Mouse (Mus musculus): ENCODE data around the gene Evl.
"Not testable (repeated sequence)": the region's sequence is repeated elsewhere in the genome, so short reads cannot be mapped to it uniquely, and the experiment has no call there.

Evl gene

DNA sequence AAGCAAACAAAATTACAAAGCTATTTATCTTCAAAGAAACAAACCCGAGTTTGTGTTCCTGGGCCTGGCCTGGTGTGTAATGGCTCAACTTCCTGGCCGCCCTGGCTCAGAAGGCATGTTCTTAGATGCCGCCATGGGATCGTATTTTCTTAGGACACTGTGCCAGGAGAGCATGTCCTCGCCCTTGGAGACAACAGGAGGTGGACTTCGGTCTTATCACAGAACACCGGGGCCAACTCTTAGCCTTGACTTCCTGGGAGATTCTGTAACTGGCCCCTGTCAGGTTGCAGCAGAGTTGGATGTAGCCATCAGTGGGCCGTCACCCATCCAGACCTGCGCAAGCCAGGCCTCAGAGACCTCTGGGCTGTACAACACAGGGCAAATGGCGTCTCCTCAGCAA, 145.1 kb downstream of the Evl start:
- DNase-seq (ENCODE audit: low spot score), result no peak

DNA sequence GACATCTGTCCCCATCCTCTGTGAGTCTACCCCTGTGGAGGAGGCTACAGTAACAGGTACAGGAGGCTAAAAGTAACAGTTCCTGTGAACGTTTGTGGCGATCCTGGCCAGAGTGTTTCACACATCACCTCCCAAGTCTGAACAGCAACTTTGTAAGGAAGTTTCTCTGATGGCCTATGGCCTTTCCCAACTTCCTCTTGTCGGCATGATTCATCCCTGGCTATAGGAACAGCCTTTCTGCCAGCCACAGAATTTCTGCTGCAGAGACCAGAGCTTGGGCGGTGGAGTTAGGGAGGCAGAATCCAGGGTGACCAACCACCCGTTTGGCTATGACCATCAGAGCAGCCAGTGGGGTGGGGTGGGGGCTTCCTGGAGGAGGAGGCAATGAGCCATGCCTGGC, 145.5 kb downstream of the Evl start:
- no peak for DNase-seq (ENCODE audit: low spot score)

DNA sequence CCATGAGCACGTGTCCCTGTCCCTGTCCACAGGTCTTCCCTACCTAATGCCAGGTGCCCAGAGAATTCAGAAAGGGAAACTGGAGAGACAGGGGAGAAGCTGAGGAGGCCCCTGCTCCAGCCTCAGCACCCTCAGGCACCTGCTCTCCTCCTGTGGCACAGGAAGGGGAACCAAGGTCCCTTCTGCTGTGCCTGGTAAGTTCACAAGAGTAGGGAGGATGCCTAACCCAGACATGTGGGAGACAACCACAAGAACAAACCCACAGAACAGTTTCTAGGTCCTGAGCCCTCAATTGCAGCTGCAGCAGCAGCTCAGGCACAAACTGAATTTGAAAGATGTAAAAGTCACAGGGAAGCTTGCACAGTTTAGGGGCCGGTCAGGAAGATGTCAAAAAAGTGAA, 146.7 kb downstream of the Evl start:
- no peak for DNase-seq (ENCODE audit: low spot score)

GRCm38 (mm10) chr12:108702185-108702584, 147.7 kb downstream of the Evl start, which contains the start of gene Degs2:
Gene Degs2, minus strand, starts transcription at chr12:108702315.
- peak; percentile 38 for DNase-seq (ENCODE audit: low spot score)

GRCm38 (mm10) chr12:108705486-108705885, 151.0 kb downstream of the Evl start:
- no peak for DNase-seq (ENCODE audit: low spot score)

- no peak for DNase-seq (ENCODE audit: low spot score)
These were observed 151.6 kb downstream of the Evl start for GRCm38 (mm10) chr12:108706129-108706528.

DNA sequence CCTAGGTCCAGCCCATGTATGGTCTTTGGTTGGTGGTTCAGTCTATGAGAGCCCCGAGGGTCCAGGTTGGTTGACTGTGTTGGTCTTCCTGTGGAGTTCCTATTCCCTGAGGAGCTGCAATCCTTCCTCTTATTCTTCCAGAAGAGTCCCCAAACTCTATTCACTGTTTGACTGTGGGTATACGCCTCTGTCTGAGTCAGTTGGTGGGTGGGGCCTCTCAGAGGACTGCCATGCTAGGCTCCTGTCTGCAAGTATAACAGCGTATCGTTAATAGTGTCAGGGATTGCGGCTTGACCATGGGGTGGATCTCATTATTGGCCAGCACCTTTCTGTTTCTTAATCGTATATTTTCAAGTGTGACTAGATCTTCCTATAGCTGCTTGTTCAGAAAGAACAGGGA, 154.9 kb downstream of the Evl start:
- no peak for DNase-seq (ENCODE audit: low spot score)

GRCm38 (mm10) chr12:108709964-108710765, 155.6 kb downstream of the Evl start:
- DNase-seq (ENCODE audit: low spot score), result no peak

- no peak for DNase-seq (ENCODE audit: low spot score)
These were observed 156.5 kb downstream of the Evl start for GRCm38 (mm10) chr12:108710861-108711615.

DNA sequence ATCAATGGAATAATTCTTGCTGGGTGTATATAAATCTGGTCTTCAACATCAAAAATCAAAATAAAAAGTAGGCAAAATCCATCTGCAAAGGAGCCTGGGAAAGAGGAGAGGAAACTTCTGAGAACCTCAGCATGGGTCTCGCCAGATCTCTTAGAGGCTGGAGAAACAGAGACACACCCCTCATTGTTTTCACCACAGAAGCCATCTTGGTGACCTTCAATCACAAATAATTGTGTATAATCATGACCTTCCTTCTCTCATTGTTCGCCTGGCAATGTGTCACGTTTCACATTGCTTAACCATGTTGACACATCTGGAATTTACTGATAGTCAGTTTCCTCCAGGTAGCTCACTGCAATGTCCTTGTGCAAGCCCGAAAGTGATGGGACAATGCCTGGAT, 158.0 kb downstream of the Evl start:
- DNase-seq (ENCODE audit: low spot score), result no peak

GRCm38 (mm10) chr12:108713972-108714371, 159.5 kb downstream of the Evl start:
- DNase-seq (ENCODE audit: low spot score), result not testable (repeated sequence)

DNA sequence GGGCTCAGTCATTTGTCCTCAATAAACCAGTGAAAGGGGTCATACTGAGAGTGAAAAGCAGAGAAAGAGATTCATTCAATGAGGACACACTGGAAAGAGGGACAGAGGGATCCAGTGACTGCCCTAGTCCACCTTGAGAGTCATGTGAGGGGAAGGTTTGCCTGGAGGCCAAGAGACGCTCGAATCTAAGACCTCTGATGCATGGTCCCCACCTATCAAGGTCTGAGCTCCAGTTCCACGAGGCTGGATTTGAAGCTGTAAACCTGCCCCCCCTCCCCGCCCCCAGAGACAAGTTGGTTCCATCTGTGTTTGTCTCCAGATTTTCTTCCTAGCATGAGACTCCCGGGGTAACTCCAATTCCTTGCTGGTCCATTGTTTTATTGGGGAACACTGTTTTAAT, 161.3 kb downstream of the Evl start:
- DNase-seq (ENCODE audit: low spot score), result no peak

GRCm38 (mm10) chr12:108718485-108718884, 164.0 kb downstream of the Evl start:
- no peak for DNase-seq (ENCODE audit: low spot score)

DNA sequence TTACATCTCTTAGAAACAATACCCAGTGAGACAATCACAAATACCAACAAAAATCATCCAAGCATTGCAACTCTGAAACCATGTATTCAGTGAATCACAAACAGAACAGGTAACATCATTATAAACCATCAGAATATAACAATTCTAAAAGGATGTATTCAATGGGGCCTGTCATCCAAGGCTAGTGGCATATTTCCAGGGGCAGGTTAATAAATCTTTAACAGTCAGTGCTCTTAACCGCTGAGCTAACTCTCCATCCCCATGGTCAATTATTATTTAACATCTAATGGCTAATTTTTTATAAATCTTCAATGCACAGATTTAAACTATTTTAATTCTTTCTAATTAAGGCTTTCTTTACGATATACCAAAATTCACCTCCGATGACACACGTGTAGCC, 167.9 kb downstream of the Evl start:
- no peak for DNase-seq (ENCODE audit: low spot score)

DNA sequence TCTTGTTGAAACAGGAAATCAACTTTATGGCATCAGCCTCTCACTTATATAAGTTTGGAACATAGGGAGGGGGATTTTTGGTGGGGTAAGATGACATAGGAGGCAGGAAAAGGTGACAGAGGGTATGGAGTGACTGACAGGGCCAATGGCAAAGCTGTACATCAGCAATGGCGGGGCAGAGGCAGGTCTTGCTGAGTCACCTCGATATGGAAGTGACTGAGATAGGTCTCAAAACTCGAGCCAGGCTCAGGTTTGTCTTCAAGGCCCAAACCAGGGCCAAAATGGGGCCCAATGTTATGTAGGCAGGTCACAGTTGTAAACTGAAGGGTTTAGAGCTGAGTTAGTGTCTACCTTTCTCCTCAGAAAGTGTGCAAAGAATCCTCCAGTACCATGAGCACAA, 169.3 kb downstream of the Evl start:
- DNase-seq (ENCODE audit: low spot score), result no peak

DNA sequence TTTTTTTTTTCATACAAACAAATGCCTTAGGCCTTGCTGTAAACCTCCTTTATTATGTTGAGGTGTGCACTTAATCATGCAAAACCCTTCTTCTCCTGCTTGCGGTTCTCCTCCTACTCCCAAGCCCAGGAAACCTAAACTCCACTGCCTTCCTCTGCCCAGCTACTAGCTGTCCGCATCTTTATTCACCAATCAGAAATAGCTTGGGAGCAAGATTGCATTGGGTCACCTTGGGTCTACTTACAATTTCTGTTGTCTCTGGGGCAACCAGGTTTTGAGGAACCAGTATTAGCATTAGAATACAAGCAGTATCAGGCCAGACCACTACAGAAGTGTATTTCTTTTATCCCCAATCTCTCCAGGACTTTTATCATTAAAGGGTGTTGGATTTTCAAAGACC, 179.9 kb downstream of the Evl start:
- no peak for DNase-seq (ENCODE audit: low spot score)

DNA sequence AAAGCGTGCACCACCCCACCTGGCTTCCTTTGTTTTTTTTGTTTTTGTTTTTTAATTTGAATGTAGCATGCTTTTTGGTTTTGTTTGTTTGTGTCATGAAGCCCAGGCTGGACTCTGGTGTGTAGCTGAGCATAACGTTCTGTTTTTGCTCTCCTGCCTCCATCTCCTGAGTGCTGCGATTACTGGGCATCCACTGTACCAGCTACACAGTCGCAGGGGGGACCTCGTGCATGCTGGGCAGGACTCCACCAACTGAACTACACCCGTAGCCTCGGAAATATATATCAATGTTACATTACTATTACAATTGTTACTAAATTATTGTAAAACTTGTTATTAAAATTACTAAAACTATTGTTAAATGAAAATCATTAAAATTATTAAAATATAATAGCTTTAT, 183.3 kb downstream of the Evl start:
- DNase-seq (ENCODE audit: low spot score), result no peak

Measured in embryo, embryonic 10 days (tissue).